Comparison of ENCODE assay signal across 15 mouse cellular contexts in genomic region chr19:5569521-5569920, GRCm38 (mm10). TPM values are rescaled to one million over a fixed set of nuclear protein-coding genes. Genes with fewer than 3 reads are reported as not detected.
DNase-seq lines count a peak whose midpoint lies in the region; ATAC-seq lines count a peak whose summit lies in the region.
"Had no signal": no experiment of that assay in that cellular context is flagged by ENCODE, and none has a peak within 500 bp of the region (broad histone marks: within the 10 kb centered on the region; RNA-seq: fewer than 3 reads in every experiment).

No protein-coding gene starts in this region.

- H3K9me3 ChIP-seq in forebrain, embryonic 12.5 days = no peaks in the 10 kb centered on the region
- no peaks in the 10 kb centered on the region for H3K9me3 ChIP-seq in forebrain, embryonic 15.5 days
- no peaks in the 10 kb centered on the region for H3K9me3 ChIP-seq in neural tube, embryonic 11.5 days (ENCODE audit: control insufficient read depth, low read length)
- H3K9me3 ChIP-seq in neural tube, embryonic 15.5 days (replicated peaks) = no peaks in the 10 kb centered on the region
- no peaks in the 10 kb centered on the region for H3K9me3 ChIP-seq in limb, embryonic 13.5 days
- H3K9me3 ChIP-seq: limb, embryonic 15.5 days had no signal

- H3K4me2 ChIP-seq in forebrain, embryonic 12.5 days = 0 out of 2 replicates have a peak overlapping the region, but pooled peaks have one; percentile 91
- H3K4me2 ChIP-seq in forebrain, embryonic 15.5 days (replicated peaks) = no peak overlapping the region
- H3K4me2 ChIP-seq in neural tube, embryonic 11.5 days (ENCODE audit: low read depth) = no peak overlapping the region
- no peak overlapping the region for H3K4me2 ChIP-seq in neural tube, embryonic 15.5 days
- H3K4me2 ChIP-seq in limb, embryonic 13.5 days (replicated peaks) = peak overlapping the region; percentile 91; the same call in 1 of the 2 replicates

- H3K4me1 ChIP-seq in forebrain, embryonic 12.5 days = peaks cover 20% of the 10 kb centered on the region
- peaks cover 17% of the 10 kb centered on the region for H3K4me1 ChIP-seq in forebrain, embryonic 15.5 days
- H3K4me1 ChIP-seq in neural tube, embryonic 11.5 days (ENCODE audit: control insufficient read depth, insufficient read depth, low read length) = peaks cover 8% of the 10 kb centered on the region; the same call in 1 of the 2 replicates
- H3K4me1 ChIP-seq in neural tube, embryonic 15.5 days = peaks cover 27% of the 10 kb centered on the region
- H3K4me1 ChIP-seq in limb, embryonic 13.5 days = peaks cover 18% of the 10 kb centered on the region

- H3K27ac ChIP-seq in forebrain, embryonic 12.5 days = no peak overlapping the region
- H3K27ac ChIP-seq in forebrain, embryonic 15.5 days (replicated peaks) = no peak overlapping the region
- H3K27ac ChIP-seq in neural tube, embryonic 11.5 days (ENCODE audit: low read depth, low read length) = no peak overlapping the region
- no peak overlapping the region for H3K27ac ChIP-seq in neural tube, embryonic 15.5 days (replicated peaks)
- no peak overlapping the region for H3K27ac ChIP-seq in limb, embryonic 13.5 days
- H3K27ac ChIP-seq: limb, embryonic 15.5 days had no signal

- no peak overlapping the region for H3K4me3 ChIP-seq in forebrain, embryonic 12.5 days (replicated peaks)
- H3K4me3 ChIP-seq in forebrain, embryonic 15.5 days = no peak overlapping the region
- H3K4me3 ChIP-seq in neural tube, embryonic 11.5 days (ENCODE audit: low read depth, low read length) = no peak overlapping the region
- H3K4me3 ChIP-seq in neural tube, embryonic 15.5 days (replicated peaks) = no peak overlapping the region
- no peak overlapping the region for H3K4me3 ChIP-seq in limb, embryonic 13.5 days

- no peak overlapping the region for H3K9ac ChIP-seq in forebrain, embryonic 12.5 days
- no peak overlapping the region for H3K9ac ChIP-seq in forebrain, embryonic 15.5 days (replicated peaks)
- H3K9ac ChIP-seq in neural tube, embryonic 11.5 days (ENCODE audit: low read length) = peak overlapping the region; percentile 29; the same call in 1 of the 2 replicates
- H3K9ac ChIP-seq in neural tube, embryonic 15.5 days (replicated peaks) = no peak overlapping the region
- H3K9ac ChIP-seq in limb, embryonic 13.5 days = no peak overlapping the region
- H3K9ac ChIP-seq: limb, embryonic 15.5 days had no signal

- peaks cover 42% of the 10 kb centered on the region for H3K27me3 ChIP-seq in forebrain, embryonic 12.5 days
- no peaks in the 10 kb centered on the region; the same call in 1 of the 2 replicates for H3K27me3 ChIP-seq in forebrain, embryonic 15.5 days
- H3K27me3 ChIP-seq in neural tube, embryonic 11.5 days (ENCODE audit: control insufficient read depth, insufficient read depth, low read length) = peaks cover 13% of the 10 kb centered on the region
- H3K27me3 ChIP-seq in neural tube, embryonic 15.5 days (replicated peaks) = peaks cover 20% of the 10 kb centered on the region; the same call in 1 of the 2 replicates
- H3K27me3 ChIP-seq in limb, embryonic 13.5 days = peaks cover 36% of the 10 kb centered on the region

- no peak for ATAC-seq in forebrain, embryonic 12.5 days (ENCODE audit: low FRiP score)
- no peak for ATAC-seq in forebrain, embryonic 15.5 days (replicated peaks)
- ATAC-seq in neural tube, embryonic 11.5 days (ENCODE audit: insufficient read depth, low FRiP score, low TSS enrichment) = no peak
- ATAC-seq in neural tube, embryonic 15.5 days (ENCODE audit: low FRiP score) = no peak
- ATAC-seq in limb, embryonic 13.5 days (ENCODE audit: low FRiP score, low read depth) = no peak

- no peak for DNase-seq in neural tube, embryonic 11.5 days (ENCODE audit: low spot score)
- DNase-seq in adrenal gland, adult 8-10 months = no peak
- no peak for DNase-seq in right cerebral cortex, postnatal 10 days (ENCODE audit: low spot score in 2 of 2)
- DNase-seq in kidney, postnatal 4 days = no peak

- H3K36me3 ChIP-seq in forebrain, embryonic 12.5 days (replicated peaks) = no peaks in the 10 kb centered on the region
- no peaks in the 10 kb centered on the region for H3K36me3 ChIP-seq in forebrain, embryonic 15.5 days
- 0 out of 2 replicates have a peak, but pooled peaks cover 2% of the 10 kb centered on the region for H3K36me3 ChIP-seq in neural tube, embryonic 11.5 days (ENCODE audit: control insufficient read depth, insufficient read depth, low read length)
- H3K36me3 ChIP-seq in neural tube, embryonic 15.5 days = peaks cover 20% of the 10 kb centered on the region
- peaks cover 14% of the 10 kb centered on the region for H3K36me3 ChIP-seq in limb, embryonic 13.5 days

- 91% methylated on average over 10 of the region's 10 CpGs for WGBS in forebrain, embryonic 12.5 days
- WGBS in forebrain, embryonic 15.5 days = 91% methylated on average over 10 of the region's 10 CpGs
- WGBS in neural tube, embryonic 11.5 days = 87% methylated on average over 10 of the region's 10 CpGs
- WGBS in neural tube, embryonic 15.5 days = 89% methylated on average over 10 of the region's 10 CpGs
- WGBS in limb, embryonic 13.5 days = 91% methylated on average over 10 of the region's 10 CpGs

RNA-seq across cellular contexts. Expression of gene Ap5b1, which starts 1.7 kb away (rescaled TPM):
- 1.6 TPM in 2 replicates for polyA plus RNA-seq in forebrain, embryonic 12.5 days (2016; fragmentation: Nextera tagmentation; extraction: Ambion mirVana)
- polyA plus RNA-seq in forebrain, embryonic 15.5 days (2015; fragmentation: Nextera tagmentation; extraction: Ambion mirVana) = 2.2 and 2.3 TPM in 2 replicates
- 2.3 and 2.6 TPM in 2 replicates for polyA plus RNA-seq in neural tube, embryonic 11.5 days (2014; fragmentation: Nextera tagmentation; extraction: Ambion mirVana)
- polyA plus RNA-seq in neural tube, embryonic 15.5 days (2015; fragmentation: Nextera tagmentation; extraction: Ambion mirVana) = 2.7 and 4.7 TPM in 2 replicates
- 2.3 and 2.7 TPM in 2 replicates for polyA plus RNA-seq in limb, embryonic 13.5 days (2015; fragmentation: Nextera tagmentation; extraction: Ambion mirVana)
- total RNA-seq in adrenal gland, adult 8-10 months (2022) = 10 to 100 TPM; 10.8 to 15.7 (median 13.1) TPM

RNA-seq across cellular contexts. Expression of gene Ovol1, which starts 9.1 kb away (rescaled TPM):
- polyA plus RNA-seq in forebrain, embryonic 12.5 days (2016; fragmentation: Nextera tagmentation; extraction: Ambion mirVana) = 0.22 and 0.27 TPM in 2 replicates
- not detected in 2 replicates for polyA plus RNA-seq in forebrain, embryonic 15.5 days (2015; fragmentation: Nextera tagmentation; extraction: Ambion mirVana)
- polyA plus RNA-seq in neural tube, embryonic 11.5 days (2014; fragmentation: Nextera tagmentation; extraction: Ambion mirVana) = 0.24 and 0.32 TPM in 2 replicates
- 0.06 and 2.0 TPM in 2 replicates for polyA plus RNA-seq in neural tube, embryonic 15.5 days (2015; fragmentation: Nextera tagmentation; extraction: Ambion mirVana)
- 1.7 and 3.0 TPM in 2 replicates for polyA plus RNA-seq in limb, embryonic 13.5 days (2015; fragmentation: Nextera tagmentation; extraction: Ambion mirVana)
- not detected for total RNA-seq in adrenal gland, adult 8-10 months (2022)
- total RNA-seq: granulocyte monocyte progenitor cell, adult 5-6 weeks; heart, postnatal 14 days; layer of hippocampus, postnatal 36 days; monocyte, adult 5-6 weeks had no signal
- polyA plus RNA-seq: C2C12; inflammation-experienced regulatory T-cells, adult 6 months had no signal

RNA-seq across cellular contexts. Expression of gene Rnaseh2c, which starts 32.2 kb away (rescaled TPM):
- 162 and 191 TPM in 2 replicates for polyA plus RNA-seq in forebrain, embryonic 12.5 days (2016; fragmentation: Nextera tagmentation; extraction: Ambion mirVana)
- polyA plus RNA-seq in forebrain, embryonic 15.5 days (2015; fragmentation: Nextera tagmentation; extraction: Ambion mirVana) = 93.4 and 99.8 TPM in 2 replicates
- polyA plus RNA-seq in neural tube, embryonic 11.5 days (2014; fragmentation: Nextera tagmentation; extraction: Ambion mirVana) = 131 and 137 TPM in 2 replicates
- polyA plus RNA-seq in neural tube, embryonic 15.5 days (2015; fragmentation: Nextera tagmentation; extraction: Ambion mirVana) = 68.2 and 81.5 TPM in 2 replicates
- polyA plus RNA-seq in limb, embryonic 13.5 days (2015; fragmentation: Nextera tagmentation; extraction: Ambion mirVana) = 143 and 144 TPM in 2 replicates
- total RNA-seq in adrenal gland, adult 8-10 months (2022) = 100 to 1,000 TPM; 123 to 156 (median 130) TPM

RNA-seq across cellular contexts. Expression of gene Kat5, which starts 40.5 kb away (rescaled TPM):
- 65.7 and 77.2 TPM in 2 replicates for polyA plus RNA-seq in forebrain, embryonic 12.5 days (2016; fragmentation: Nextera tagmentation; extraction: Ambion mirVana)
- 75.9 and 76.9 TPM in 2 replicates for polyA plus RNA-seq in forebrain, embryonic 15.5 days (2015; fragmentation: Nextera tagmentation; extraction: Ambion mirVana)
- polyA plus RNA-seq in neural tube, embryonic 11.5 days (2014; fragmentation: Nextera tagmentation; extraction: Ambion mirVana) = 36.3 and 36.5 TPM in 2 replicates
- 64.9 and 66.2 TPM in 2 replicates for polyA plus RNA-seq in neural tube, embryonic 15.5 days (2015; fragmentation: Nextera tagmentation; extraction: Ambion mirVana)
- 61.5 and 62.7 TPM in 2 replicates for polyA plus RNA-seq in limb, embryonic 13.5 days (2015; fragmentation: Nextera tagmentation; extraction: Ambion mirVana)
- total RNA-seq in adrenal gland, adult 8-10 months (2022) = 10 to 100 TPM; 71.6 to 90.4 (median 76.6) TPM

RNA-seq across cellular contexts. Expression of gene Snx32, which starts 59.2 kb away (rescaled TPM):
- polyA plus RNA-seq in forebrain, embryonic 12.5 days (2016; fragmentation: Nextera tagmentation; extraction: Ambion mirVana) = 29.3 and 29.5 TPM in 2 replicates
- polyA plus RNA-seq in forebrain, embryonic 15.5 days (2015; fragmentation: Nextera tagmentation; extraction: Ambion mirVana) = 71.9 and 72.8 TPM in 2 replicates
- polyA plus RNA-seq in neural tube, embryonic 11.5 days (2014; fragmentation: Nextera tagmentation; extraction: Ambion mirVana) = 20.9 and 23.0 TPM in 2 replicates
- polyA plus RNA-seq in neural tube, embryonic 15.5 days (2015; fragmentation: Nextera tagmentation; extraction: Ambion mirVana) = 82.1 and 103 TPM in 2 replicates
- polyA plus RNA-seq in limb, embryonic 13.5 days (2015; fragmentation: Nextera tagmentation; extraction: Ambion mirVana) = 12.1 and 13.4 TPM in 2 replicates
- 10 to 100 TPM; 13.4 to 35.0 (median 23.9) TPM for total RNA-seq in adrenal gland, adult 8-10 months (2022)

Comparison
In these comparisons a context has a peak if more than half of its experiments do, and no peak if none do; other contexts are left out.
1. H3K4me2 ChIP-seq: peak in forebrain, embryonic 12.5 days (single experiment) and limb, embryonic 13.5 days (single experiment); none in forebrain, embryonic 15.5 days (single experiment), neural tube, embryonic 11.5 days (single experiment) and neural tube, embryonic 15.5 days (single experiment).